Mouse (Mus musculus) ES-E14 (cell line): Measurements from ENCODE around the gene Sorcs1. TPM values are rescaled to one million over a fixed set of nuclear protein-coding genes. Genes with fewer than 3 reads are reported as not detected.

Experiments
- DNase-seq: peaks from one replicate; pipeline ENCODE4 v3.0.0-alpha.2; 2013; ENCODE audit warnings: low read depth, low spot score
- H3K27ac ChIP-seq: 2 replicates; pipeline ENCODE4 v1.5.1; 2012; ENCODE audit warnings: low read depth, mild to moderate bottlenecking, low read length, moderate library complexity, mixed read lengths; ENCODE audit not compliant: poor library complexity, insufficient read depth, severe bottlenecking
- H3K36me3 ChIP-seq: 2 replicates; pipeline ENCODE4 v1.6.1; 2012; ENCODE audit warnings: mild to moderate bottlenecking, low read length, moderate library complexity, mixed read lengths; ENCODE audit not compliant: control insufficient read depth, poor library complexity, insufficient read depth, severe bottlenecking
- H3K4me1 ChIP-seq, 2 experiments: fragments of 150-350 bp in 1 of 2; sonication (generic) in 1 of 2; 2 replicates each; pipeline ENCODE4 v1.6.1; 2012; ENCODE audit warnings: low read length in 2 of 2, mild to moderate bottlenecking in 1 of 2, mixed read lengths in 1 of 2; ENCODE audit not compliant: control insufficient read depth in 2 of 2, insufficient read depth in 2 of 2, poor library complexity in 1 of 2
- H3K4me3 ChIP-seq, 2 experiments: fragments of 150-350 bp in 1 of 2; sonication (generic) in 1 of 2; 2 replicates each; pipeline ENCODE4 v1.5.1; 2012; ENCODE audit warnings: low read length in 2 of 2, low read depth in 1 of 2, mild to moderate bottlenecking in 1 of 2, mixed read lengths in 1 of 2; ENCODE audit not compliant: insufficient read depth in 1 of 2, poor library complexity in 1 of 2, severe bottlenecking in 1 of 2
- H3K9ac ChIP-seq: 2 replicates; pipeline ENCODE4 v1.6.1; 2012; ENCODE audit warnings: low read depth, mild to moderate bottlenecking, low read length, mixed read lengths; ENCODE audit not compliant: poor library complexity, insufficient read depth, severe bottlenecking
- H3K9me3 ChIP-seq: fragments of 150-350 bp; sonication (generic); 2 replicates; pipeline ENCODE4 v1.6.1; 2012; ENCODE audit warnings: low read depth, mild to moderate bottlenecking, low read length; ENCODE audit not compliant: control insufficient read depth, insufficient read depth
- CHD2 ChIP-seq: IDR thresholded peaks from 2 replicates; pipeline ENCODE4 v1.6.1; 2014; ENCODE audit warnings: mild to moderate bottlenecking, low read depth, low read length, inconsistent platforms
- HCFC1 ChIP-seq: IDR thresholded peaks from 2 replicates; pipeline ENCODE4 v1.6.1; 2012; ENCODE audit warnings: low read length, inconsistent platforms, borderline replicate concordance; ENCODE audit not compliant: insufficient read depth
- MAFK ChIP-seq: IDR thresholded peaks from 2 replicates; pipeline ENCODE4 v1.6.1; 2014; ENCODE audit warnings: mild to moderate bottlenecking, low read depth, low read length, inconsistent platforms; ENCODE audit not compliant: insufficient read depth
- ZC3H11A ChIP-seq: IDR thresholded peaks from 2 replicates; pipeline ENCODE4 v1.6.1; 2012; ENCODE audit warnings: low read depth, mild to moderate bottlenecking, inconsistent platforms, low read length, borderline replicate concordance
- ZNF384 ChIP-seq: IDR thresholded peaks from 2 replicates; pipeline ENCODE4 v1.6.1; 2012; ENCODE audit warnings: low read depth, low read length, inconsistent platforms
- in situ Hi-C, 2 experiments: fragments of 600-800 bp; cut with MboI; formaldehyde crosslinking; loops; one replicate each; pipeline ENCODE4 v1.15.1; 2025; ENCODE audit warnings: low sequenced_read_pairs in 2 of 2, inconsistent platforms in 1 of 2; ENCODE audit not compliant: unreplicated experiment in 2 of 2
- total RNA-seq: library from RNA; depleted of rRNA; stranded (reverse); fragments of 300-350 nt; gene quantifications from 2 replicates; pipeline ENCODE4 v1.2.3, GENCODE M21; 2012

Gene Sorcs1
- total RNA-seq, 1 experiment, result 0.09 TPM

DNA sequence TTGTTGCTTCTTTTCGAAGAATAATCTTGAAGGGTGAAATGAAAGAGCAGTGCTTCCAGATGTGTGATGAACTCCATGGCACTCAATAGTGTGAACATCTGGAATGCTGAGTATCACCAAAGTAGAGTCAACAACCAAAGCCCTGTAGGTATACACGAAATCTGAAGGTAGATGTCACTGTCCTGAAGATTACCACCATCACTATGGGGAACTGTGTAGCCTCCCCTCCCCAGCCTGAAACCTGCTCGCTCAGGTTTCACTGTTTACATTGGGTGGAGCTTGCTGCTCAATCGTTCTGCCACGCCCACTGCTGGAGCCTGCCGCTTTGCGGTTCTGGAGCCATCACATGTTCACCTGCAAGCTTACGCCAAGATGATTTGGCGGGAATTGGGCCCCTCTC is 64.4 kb downstream of the Sorcs1 start:
- Histone ChIP-seq H3K9ac (no peak overlapping the region), H3K4me3 (no peak overlapping the region), H3K36me3 (no peaks in the 10 kb centered on the region), H3K27ac (no peak overlapping the region), H3K4me1 (no peaks in the 10 kb centered on the region), H3K9me3 (no peaks in the 10 kb centered on the region)
- DNase-seq, result no peak
- TF ChIP-seq MAFK (no peak), ZC3H11A (no peak), HCFC1 (no peak), CHD2 (no peak), ZNF384 (no peak)
- in situ Hi-C loops, result no loop called here

- TF ChIP-seq MAFK (no peak), ZC3H11A (no peak), HCFC1 (no peak), ZNF384 (no peak)
- in situ Hi-C loops, result no loop called here
These were observed 66.8 kb downstream of the Sorcs1 start for GRCm38 (mm10) chr19:50611619-50612018.

DNA sequence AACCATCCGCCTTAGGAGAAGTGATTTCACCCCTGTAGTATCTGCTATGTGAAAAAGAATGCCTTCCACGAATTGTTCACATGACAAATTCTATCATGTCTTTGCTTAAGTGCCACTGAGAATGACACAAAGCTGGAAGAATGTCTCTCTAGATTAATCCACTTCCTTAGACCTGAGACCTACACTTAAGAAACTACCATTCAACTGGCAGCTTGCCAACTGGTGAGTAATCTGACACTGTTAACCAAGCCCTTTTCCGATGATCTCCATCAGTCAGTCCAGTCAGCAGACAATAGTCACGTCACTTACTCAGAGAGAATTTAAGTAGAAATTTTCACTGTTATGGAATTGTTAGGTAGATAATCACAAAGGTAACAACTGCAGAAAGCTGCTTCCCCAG is 74.6 kb downstream of the Sorcs1 start:
- Histone ChIP-seq H3K36me3 (no peaks in the 10 kb centered on the region), H3K4me3 (no peak overlapping the region), H3K9me3 (no peaks in the 10 kb centered on the region), H3K9ac (no peak overlapping the region), H3K27ac (no peak overlapping the region), H3K4me1 (no peaks in the 10 kb centered on the region)
- no peak for DNase-seq
- in situ Hi-C loops, result no loop called here
- no peak for TF ChIP-seq ZNF384
- no peak for TF ChIP-seq HCFC1
- no peak for TF ChIP-seq CHD2
- no peak for TF ChIP-seq ZC3H11A
- TF ChIP-seq MAFK, result no peak

More at GRCm38 (mm10) chr19:50611619-50612018, 66.8 kb downstream of the Sorcs1 start:
- Histone ChIP-seq H3K36me3 (no peaks in the 10 kb centered on the region), H3K4me3 (no peak overlapping the region), H3K9me3 (no peaks in the 10 kb centered on the region), H3K4me1 (no peaks in the 10 kb centered on the region), H3K9ac (no peak overlapping the region), H3K27ac (no peak overlapping the region)
- DNase-seq, result no peak

DNA sequence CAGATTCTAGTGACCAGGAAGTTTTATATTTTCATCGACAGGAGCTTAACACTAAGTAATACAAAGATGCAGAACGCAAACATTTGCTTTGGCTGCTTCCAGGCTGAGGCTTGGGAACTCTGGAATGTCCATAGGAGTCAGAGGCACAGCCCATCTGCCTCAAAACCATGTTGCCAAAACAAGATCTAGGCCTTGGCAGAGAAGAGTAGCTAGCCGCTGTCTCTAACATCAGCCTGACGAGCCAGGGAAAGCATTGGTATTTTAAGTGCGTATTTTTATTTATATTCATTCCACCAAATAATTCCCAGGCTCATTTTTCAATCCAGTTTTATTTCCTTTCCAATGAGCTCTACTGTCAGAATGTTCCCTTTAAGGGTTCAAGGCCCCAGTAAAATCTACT is 75.1 kb downstream of the Sorcs1 start:
- TF ChIP-seq HCFC1 (no peak), CHD2 (no peak), MAFK (no peak), ZC3H11A (no peak), ZNF384 (no peak)
- Histone ChIP-seq H3K4me1 (no peaks in the 10 kb centered on the region), H3K27ac (no peak overlapping the region), H3K9ac (no peak overlapping the region), H3K9me3 (no peaks in the 10 kb centered on the region), H3K4me3 (no peak overlapping the region), H3K36me3 (no peaks in the 10 kb centered on the region)
- in situ Hi-C loops, result no loop called here
- no peak for DNase-seq

GRCm38 (mm10) chr19:50597300-50597699 is 81.1 kb downstream of the Sorcs1 start:
- Histone ChIP-seq H3K27ac (no peak overlapping the region), H3K9ac (no peak overlapping the region), H3K36me3 (no peaks in the 10 kb centered on the region), H3K4me1 (no peaks in the 10 kb centered on the region), H3K9me3 (no peaks in the 10 kb centered on the region), H3K4me3 (no peak overlapping the region)
- DNase-seq, result no peak
- in situ Hi-C loops, result no loop called here
- TF ChIP-seq ZNF384 (no peak), HCFC1 (no peak), ZC3H11A (no peak), MAFK (no peak), CHD2 (no peak)
